Comparison of ENCODE assay signal across 11 mouse cellular contexts in the genomic region with DNA sequence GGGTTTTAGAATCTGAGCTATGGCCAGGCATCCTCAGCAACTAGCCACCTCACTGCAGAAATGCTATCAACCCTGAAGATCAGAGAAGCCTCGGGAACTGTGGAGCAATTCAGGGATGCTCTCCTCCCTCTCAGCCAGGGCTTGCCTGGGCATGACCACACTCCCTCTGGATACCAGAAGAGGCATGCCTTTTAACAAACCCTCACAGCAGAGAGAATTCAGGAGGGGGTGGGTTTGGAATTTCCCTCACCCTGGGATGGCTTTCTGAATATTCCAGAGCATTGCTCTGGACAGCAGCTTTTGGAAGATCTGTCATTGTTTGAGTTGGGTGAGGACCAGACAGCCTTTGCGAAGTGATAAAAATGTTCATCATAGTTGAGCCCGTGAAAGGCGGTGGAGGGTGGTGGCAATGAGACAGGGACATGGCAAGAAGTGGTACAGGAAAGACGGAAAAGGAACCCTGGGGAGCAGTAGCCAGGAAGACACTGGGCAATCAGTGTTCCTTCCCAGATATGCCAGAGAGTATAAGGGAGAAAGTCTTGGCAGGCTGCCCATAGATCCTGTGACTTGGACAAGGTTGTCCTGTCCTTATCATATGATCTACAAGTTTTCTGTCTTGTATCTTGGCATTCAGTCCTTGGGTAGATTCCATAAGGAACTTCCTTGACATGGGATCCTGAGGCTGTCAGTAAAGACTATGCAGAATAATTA. TPM values are rescaled to one million over a fixed set of nuclear protein-coding genes. Genes with fewer than 3 reads are reported as not detected.
DNase-seq lines count a peak whose midpoint lies in the region; ATAC-seq lines count a peak whose summit lies in the region.
"Had no signal": no experiment of that assay in that cellular context is flagged by ENCODE, and none has a peak within 500 bp of the region (broad histone marks: within the 10 kb centered on the region; RNA-seq: fewer than 3 reads in every experiment).

No protein-coding gene starts in this region.

- 0 out of 2 replicates have a peak, but pooled peaks have one; percentile 47 for ATAC-seq in kidney, embryonic 14.5 days (ENCODE audit: low FRiP score, low TSS enrichment)

- no peaks in the 10 kb centered on the region for H3K36me3 ChIP-seq in kidney, embryonic 14.5 days (ENCODE audit: control insufficient read depth, insufficient read depth, low read length)

- no peaks in the 10 kb centered on the region for H3K4me1 ChIP-seq in kidney, embryonic 14.5 days (ENCODE audit: control insufficient read depth, insufficient read depth, low read length)

- no peak overlapping the region for H3K4me2 ChIP-seq in kidney, embryonic 14.5 days (replicated peaks; ENCODE audit: low read depth, low read length)
- H3K4me2 ChIP-seq: heart, embryonic 13.5 days had no signal

- DNase-seq in gastrocnemius, adult 18-20 months (ENCODE audit: low spot score) = peak; percentile 14
- DNase-seq in gastrocnemius, postnatal 14 days = no peak
- peak; percentile 67 for DNase-seq in adrenal gland, adult 8-10 months
- peak; percentile 83 for DNase-seq in lung, postnatal 36 days
- no peak for DNase-seq in cerebellum, adult 11-12 months
- DNase-seq in layer of hippocampus, postnatal 10 days (ENCODE audit: low spot score in 2 of 2) = no peak
- DNase-seq in heart, postnatal 36 days = no peak

- H3K9me3 ChIP-seq in kidney, embryonic 14.5 days (ENCODE audit: control insufficient read depth, low read length) = no peaks in the 10 kb centered on the region
- H3K9me3 ChIP-seq: heart, embryonic 13.5 days had no signal

- 64% methylated on average over 5 of the region's 5 CpGs for WGBS in kidney, embryonic 14.5 days

- H3K9ac ChIP-seq in kidney, embryonic 14.5 days (ENCODE audit: low read depth, low read length) = no peak overlapping the region
- H3K9ac ChIP-seq: heart, embryonic 13.5 days had no signal

- H3K27me3 ChIP-seq in kidney, embryonic 14.5 days (ENCODE audit: control insufficient read depth, insufficient read depth, low read length) = no peaks in the 10 kb centered on the region
- H3K27me3 ChIP-seq: heart, embryonic 13.5 days had no signal

- intact Hi-C loops in gastrocnemius, postnatal 14 days (cut with DNase I; ENCODE audit: low total_unique reads) = no loop called here
- intact Hi-C loops in heart, postnatal 36 days (cut with DNase I) = no loop called here

- H3K4me3 ChIP-seq in kidney, embryonic 14.5 days (ENCODE audit: low read length) = no peak overlapping the region
- H3K4me3 ChIP-seq: heart, embryonic 13.5 days had no signal

- no peak overlapping the region for H3K27ac ChIP-seq in kidney, embryonic 14.5 days (ENCODE audit: low read depth, low read length)
- H3K27ac ChIP-seq: heart, embryonic 13.5 days had no signal

RNA-seq across cellular contexts. Expression of a gene that starts 2.0 kb away (rescaled TPM):
- not detected for total RNA-seq in gastrocnemius, adult 18-20 months (2021)
- not detected for total RNA-seq in gastrocnemius, postnatal 14 days (2021)
- total RNA-seq in adrenal gland, adult 8-10 months (2022) = not detected
- 0.63 and 0.80 TPM in 2 replicates for polyA plus RNA-seq in kidney, embryonic 14.5 days (2014; fragmentation: Nextera tagmentation; extraction: Ambion mirVana)
- total RNA-seq in layer of hippocampus, postnatal 10 days (2021) = not detected
- total RNA-seq in heart, postnatal 36 days (2021) = not detected
- polyA plus RNA-seq: heart, embryonic 13.5 days had no signal

RNA-seq across cellular contexts. Expression of a gene that starts 8.6 kb away (rescaled TPM):
- total RNA-seq in gastrocnemius, adult 18-20 months (2021) = not detected
- total RNA-seq in gastrocnemius, postnatal 14 days (2021) = not detected
- not detected for total RNA-seq in adrenal gland, adult 8-10 months (2022)
- 0.10 TPM in 1 of 2 replicates, not detected in the other for polyA plus RNA-seq in kidney, embryonic 14.5 days (2014; fragmentation: Nextera tagmentation; extraction: Ambion mirVana)
- total RNA-seq in layer of hippocampus, postnatal 10 days (2021) = not detected
- total RNA-seq in heart, postnatal 36 days (2021) = not detected
- polyA plus RNA-seq: heart, embryonic 13.5 days had no signal

RNA-seq across cellular contexts. Expression of a gene that starts 19.9 kb away (rescaled TPM):
- not detected for total RNA-seq in gastrocnemius, adult 18-20 months (2021)
- total RNA-seq in gastrocnemius, postnatal 14 days (2021) = not detected
- total RNA-seq in adrenal gland, adult 8-10 months (2022) = not detected
- polyA plus RNA-seq in kidney, embryonic 14.5 days (2014; fragmentation: Nextera tagmentation; extraction: Ambion mirVana) = not detected in 2 replicates
- not detected for total RNA-seq in layer of hippocampus, postnatal 10 days (2021)
- not detected for total RNA-seq in heart, postnatal 36 days (2021)
- polyA plus RNA-seq: C2C12; liver, embryonic 16.5 days had no signal

RNA-seq across cellular contexts. Expression of a gene that starts 38.0 kb away (rescaled TPM):
- 10 to 100 TPM; 18.1 to 20.5 TPM for total RNA-seq in gastrocnemius, adult 18-20 months (2021)
- total RNA-seq in gastrocnemius, postnatal 14 days (2021) = 10 to 100 TPM; 14.7 to 17.0 TPM
- 10 to 100 TPM; 16.4 to 23.7 (median 20.3) TPM for total RNA-seq in adrenal gland, adult 8-10 months (2022)
- 159 and 198 TPM in 2 replicates for polyA plus RNA-seq in kidney, embryonic 14.5 days (2014; fragmentation: Nextera tagmentation; extraction: Ambion mirVana)
- total RNA-seq in layer of hippocampus, postnatal 10 days (2021) = 10 to 100 TPM; 15.6 to 18.8 TPM
- total RNA-seq in heart, postnatal 36 days (2021) = 10 to 100 TPM in 1 of 2 experiments, 1 to 10 TPM in 1; 9.6 to 10.9 TPM

RNA-seq across cellular contexts. Expression of a gene that starts 55.0 kb away (rescaled TPM):
- not detected for total RNA-seq in gastrocnemius, adult 18-20 months (2021)
- total RNA-seq in gastrocnemius, postnatal 14 days (2021) = not detected
- total RNA-seq in adrenal gland, adult 8-10 months (2022) = not detected
- not detected in 2 replicates for polyA plus RNA-seq in kidney, embryonic 14.5 days (2014; fragmentation: Nextera tagmentation; extraction: Ambion mirVana)
- not detected for total RNA-seq in layer of hippocampus, postnatal 10 days (2021)
- total RNA-seq in heart, postnatal 36 days (2021) = not detected
- polyA plus RNA-seq: C2C12; heart, embryonic 13.5 days; liver, embryonic 16.5 days had no signal

Comparison
In these comparisons a context has a peak if more than half of its experiments do, and no peak if none do; other contexts are left out.
1. DNase-seq: peak in gastrocnemius, adult 18-20 months (single experiment), adrenal gland, adult 8-10 months (single experiment) and lung, postnatal 36 days (single experiment); none in gastrocnemius, postnatal 14 days (single experiment), cerebellum, adult 11-12 months (single experiment), layer of hippocampus, postnatal 10 days (0 of 2) and heart, postnatal 36 days (0 of 2).